Comparison of ENCODE assay signal across 8 mouse cellular contexts in genomic region chr1:80576898-80577297, GRCm38 (mm10).
DNase-seq lines count a peak whose midpoint lies in the region; ATAC-seq and TF ChIP-seq lines count a peak whose summit lies in the region.

No protein-coding gene starts in this region.

- no peak overlapping the region for H3K9ac ChIP-seq in hindbrain, postnatal 0 days (replicated peaks; ENCODE audit: low read length)
- no peak overlapping the region for H3K9ac ChIP-seq in hindbrain, embryonic 13.5 days

- peak; percentile 43 for TF ChIP-seq CTCF in hindbrain, postnatal 0 days (IDR thresholded peaks at IDR 0.05; ENCODE audit: low read depth)
- TF ChIP-seq CTCF in cortical plate, adult 2 months (IDR thresholded peaks at IDR 0.05; ENCODE audit: extremely low read depth, insufficient read depth, low read length) = 0 out of 2 replicates have a peak, but pooled peaks have one; percentile 10

- ATAC-seq in hindbrain, postnatal 0 days = no peak
- no peak for ATAC-seq in hindbrain, embryonic 13.5 days (ENCODE audit: low FRiP score)
- peak; percentile 74 for ATAC-seq in CD4-positive, CD25-positive, alpha-beta regulatory T cell, adult 4 months
- ATAC-seq in erythroblast, adult 5-6 weeks (replicated peaks; ENCODE audit: low FRiP score, poor library complexity, severe bottlenecking) = no peak

- H3K4me2 ChIP-seq in hindbrain, postnatal 0 days (ENCODE audit: low read depth, low read length) = no peak overlapping the region
- no peak overlapping the region for H3K4me2 ChIP-seq in hindbrain, embryonic 13.5 days

- no peak overlapping the region for H3K27ac ChIP-seq in hindbrain, postnatal 0 days
- H3K27ac ChIP-seq in hindbrain, embryonic 13.5 days = no peak overlapping the region
- no peak overlapping the region for H3K27ac ChIP-seq in cortical plate, adult 2 months (ENCODE audit: insufficient read depth, low read length)

- H3K4me1 ChIP-seq in hindbrain, postnatal 0 days (ENCODE audit: insufficient read depth, low read length) = no peaks in the 10 kb centered on the region
- no peaks in the 10 kb centered on the region for H3K4me1 ChIP-seq in hindbrain, embryonic 13.5 days (replicated peaks)
- H3K4me1 ChIP-seq in cortical plate, adult 2 months (ENCODE audit: control insufficient read depth, insufficient read depth, low read length) = no peaks in the 10 kb centered on the region

- H3K4me3 ChIP-seq in hindbrain, postnatal 0 days (ENCODE audit: low read length) = no peak overlapping the region
- no peak overlapping the region for H3K4me3 ChIP-seq in hindbrain, embryonic 13.5 days
- H3K4me3 ChIP-seq in cortical plate, adult 2 months (ENCODE audit: insufficient read depth, low read length) = no peak overlapping the region

- H3K9me3 ChIP-seq in hindbrain, postnatal 0 days (ENCODE audit: low read length) = no peaks in the 10 kb centered on the region
- H3K9me3 ChIP-seq in hindbrain, embryonic 13.5 days = no peaks in the 10 kb centered on the region

- DNase-seq in hindbrain, postnatal 0 days (ENCODE audit: low spot score) = no peak
- peak; percentile 17 to 49 for DNase-seq in natural killer cell, adult 2 months (ENCODE audit: low spot score in 2 of 2)
- no peak for DNase-seq in urinary bladder, postnatal 25 days (ENCODE audit: low spot score)
- no peak for DNase-seq in cerebellum, adult 11-12 months

- 97% methylated on average over 2 of the region's 2 CpGs for WGBS in hindbrain, postnatal 0 days
- 80% methylated on average over 2 of the region's 2 CpGs for WGBS in hindbrain, embryonic 13.5 days

- no peak for TF ChIP-seq POLR2A in cortical plate, adult 2 months (IDR thresholded peaks at IDR 0.05; ENCODE audit: extremely low read depth, insufficient read depth, low read length)

- no peaks in the 10 kb centered on the region for H3K36me3 ChIP-seq in hindbrain, postnatal 0 days (ENCODE audit: insufficient read depth, low read length)
- no peaks in the 10 kb centered on the region for H3K36me3 ChIP-seq in hindbrain, embryonic 13.5 days

- no peaks in the 10 kb centered on the region for H3K27me3 ChIP-seq in hindbrain, postnatal 0 days (ENCODE audit: insufficient read depth, low read length)
- H3K27me3 ChIP-seq in hindbrain, embryonic 13.5 days = no peaks in the 10 kb centered on the region

Comparison
In these comparisons a context has a peak if more than half of its experiments do, and no peak if none do; other contexts are left out.
1. DNase-seq: peak in natural killer cell, adult 2 months (2 of 2); none in hindbrain, postnatal 0 days (single experiment), urinary bladder, postnatal 25 days (single experiment) and cerebellum, adult 11-12 months (single experiment).